Mouse (Mus musculus) myocyte (in vitro differentiated cells): ENCODE data around the gene Htr1d. TPM values are rescaled to one million over a fixed set of nuclear protein-coding genes. Genes with fewer than 3 reads are reported as not detected.

Experiments used
- H3K27me3 ChIP-seq: one replicate; pipeline ENCODE4 v1.6.1; 2011; ENCODE audit not compliant: control insufficient read depth, insufficient read depth, insufficient read length
- H3K36me3 ChIP-seq: one replicate; pipeline ENCODE4 v1.6.1; 2011; ENCODE audit not compliant: control insufficient read depth, insufficient read depth
- H3K4me2 ChIP-seq: one replicate; pipeline ENCODE4 v1.6.1; 2011; ENCODE audit warnings: low read depth, control low read depth
- H3K4me3 ChIP-seq: one replicate; pipeline ENCODE4 v1.5.1; 2011; ENCODE audit warnings: mild to moderate bottlenecking, control low read depth, moderate library complexity
- H3K79me2 ChIP-seq: one replicate; pipeline ENCODE4 v1.6.1; 2011; ENCODE audit not compliant: control insufficient read depth, insufficient read depth
- H3ac ChIP-seq: one replicate; pipeline ENCODE4 v1.6.1; 2011; ENCODE audit not compliant: control insufficient read depth, insufficient read length
- CEBPB ChIP-seq: IDR thresholded peaks from 2 replicates; pipeline ENCODE4 v1.6.1; 2011; ENCODE audit warnings: mild to moderate bottlenecking, moderate library complexity; ENCODE audit not compliant: poor library complexity, insufficient read depth, severe bottlenecking
- E2F4 ChIP-seq: IDR thresholded peaks from one replicate; pipeline ENCODE4 v1.6.1; 2011; ENCODE audit warnings: mild to moderate bottlenecking, control low read depth, moderate library complexity; ENCODE audit not compliant: insufficient read depth
- MAX ChIP-seq: IDR thresholded peaks from one replicate; pipeline ENCODE4 v1.6.1; 2011; ENCODE audit warnings: low read depth, mild to moderate bottlenecking, control low read depth
- MYOD1 ChIP-seq, 3 experiments: IDR thresholded peaks; one replicate each; pipeline ENCODE4 v1.6.1; 2011; ENCODE audit warnings: control low read depth in 2 of 3, low read depth in 2 of 3, mild to moderate bottlenecking in 2 of 3, moderate library complexity in 1 of 3; ENCODE audit not compliant: insufficient read length in 2 of 3, control insufficient read depth in 1 of 3
- MYOG ChIP-seq, 3 experiments: IDR thresholded peaks; one replicate each; pipeline ENCODE4 v1.6.1; 2011; ENCODE audit warnings: control low read depth in 2 of 3, low read depth in 2 of 3, mild to moderate bottlenecking in 2 of 3; ENCODE audit not compliant: insufficient read length in 2 of 3, control insufficient read depth in 1 of 3, insufficient read depth in 1 of 3
- POLR2A ChIP-seq: IDR thresholded peaks from one replicate; pipeline ENCODE4 v1.6.1; 2011; ENCODE audit warnings: low read depth, mild to moderate bottlenecking, control low read depth, moderate library complexity; ENCODE audit not compliant: insufficient read length
- POLR2AphosphoS2 ChIP-seq: IDR thresholded peaks from one replicate; pipeline ENCODE4 v1.6.1; 2011; ENCODE audit warnings: low read depth, control low read depth; ENCODE audit not compliant: insufficient read length
- REST ChIP-seq: IDR thresholded peaks from one replicate; pipeline ENCODE4 v1.6.1; 2011; ENCODE audit warnings: mild to moderate bottlenecking, control low read depth, moderate library complexity; ENCODE audit not compliant: insufficient read depth, insufficient read length
- SRF ChIP-seq: IDR thresholded peaks from one replicate; pipeline ENCODE4 v1.6.1; 2011; ENCODE audit warnings: low read depth; ENCODE audit not compliant: control insufficient read depth, insufficient read length
- TCF12 ChIP-seq: IDR thresholded peaks from one replicate; pipeline ENCODE4 v1.6.1; 2011; ENCODE audit warnings: mild to moderate bottlenecking, control low read depth; ENCODE audit not compliant: poor library complexity, insufficient read depth, severe bottlenecking
- TCF3 ChIP-seq: IDR thresholded peaks from one replicate; pipeline ENCODE4 v1.6.1; 2011; ENCODE audit warnings: low read depth, control low read depth; ENCODE audit not compliant: insufficient read length
- USF1 ChIP-seq: IDR thresholded peaks from one replicate; pipeline ENCODE4 v1.6.1; 2011; ENCODE audit warnings: low read depth, mild to moderate bottlenecking, control low read depth, moderate library complexity
- polyA plus RNA-seq: library from polyadenylated mRNA; unstranded; fragments of >200 nt; fragmentation: generic; extraction: Trizol; gene quantifications from one replicate; pipeline ENCODE4 v1.2.1, GENCODE M21; 2012; ENCODE audit warnings: missing spikeins

Gene Htr1d
- polyA plus RNA-seq: 0.11 TPM

GRCm38 (mm10) chr4:136423224-136423623, at the start of gene Htr1d:
Gene Htr1d, plus strand, starts transcription at chr4:136423524.
- TF ChIP-seq USF1: no peak
- Histone ChIP-seq H3K79me2 (no peaks in the 10 kb centered on the region), H3ac (no peak within 1 kb of the TSS), H3K4me2 (peak within 1 kb of the TSS; percentile 61), H3K4me3 (no peak within 1 kb of the TSS), H3K27me3 (peaks cover 19% of the 10 kb centered on the region), H3K36me3 (no peaks in the 10 kb centered on the region)

- H3ac ChIP-seq: no peak overlapping the region
- H3K4me3 ChIP-seq: no peak overlapping the region
- TF ChIP-seq CEBPB: no peak
- TF ChIP-seq MYOG (IDR thresholded peaks at IDR 0.05; ENCODE audit: control insufficient read depth in 1 of 3, insufficient read depth in 1 of 3, insufficient read length in 2 of 3, low read depth in 2 of 3): no peak
- TF ChIP-seq E2F4: no peak
- TF ChIP-seq POLR2A: no peak
- TF ChIP-seq TCF3: no peak
- no peak for TF ChIP-seq POLR2AphosphoS2
- no peak for TF ChIP-seq REST
- TF ChIP-seq MYOD1 (IDR thresholded peaks at IDR 0.05; ENCODE audit: control insufficient read depth in 1 of 3, insufficient read length in 2 of 3, low read depth in 2 of 3): no peak
- no peak for TF ChIP-seq USF1
- TF ChIP-seq MAX: no peak
- no peak for TF ChIP-seq TCF12
- no peak for TF ChIP-seq SRF
- H3K36me3 ChIP-seq: no peaks in the 10 kb centered on the region
- no peaks in the 10 kb centered on the region for H3K79me2 ChIP-seq
- H3K4me2 ChIP-seq: no peak overlapping the region
- peaks cover 6% of the 10 kb centered on the region for H3K27me3 ChIP-seq
Measured at GRCm38 (mm10) chr4:136377001-136377400, 46.3 kb upstream of the Htr1d start.

DNA sequence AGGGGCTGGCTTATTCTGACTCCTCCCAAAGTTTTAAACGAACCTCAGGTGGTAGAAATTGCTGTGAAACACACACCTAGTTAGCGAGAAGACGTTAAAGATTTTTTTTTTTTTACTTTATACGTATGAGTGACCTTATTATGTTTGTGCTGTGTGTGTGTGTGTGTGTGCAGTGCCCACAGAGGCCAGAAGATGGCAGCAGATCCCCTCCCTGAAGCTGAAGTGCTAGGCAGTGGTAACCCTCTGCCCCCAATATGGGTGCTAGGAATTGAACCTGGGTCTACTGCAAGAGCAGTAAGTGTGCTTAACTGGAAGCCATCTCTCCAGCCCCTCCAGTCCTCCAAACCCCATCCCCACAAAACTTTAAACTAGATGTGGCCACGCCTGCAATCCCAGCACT, 40.3 kb upstream of the Htr1d start:
- H3K27me3 ChIP-seq: no peaks in the 10 kb centered on the region
- H3K79me2 ChIP-seq: no peaks in the 10 kb centered on the region
- TF ChIP-seq MYOG (IDR thresholded peaks at IDR 0.05; ENCODE audit: control insufficient read depth in 1 of 3, insufficient read depth in 1 of 3, insufficient read length in 2 of 3, low read depth in 2 of 3): no peak
- TF ChIP-seq USF1: no peak
- no peak for TF ChIP-seq TCF12
- no peak for TF ChIP-seq POLR2AphosphoS2
- no peak for TF ChIP-seq E2F4
- no peak for TF ChIP-seq TCF3
- no peak for TF ChIP-seq MAX
- no peak for TF ChIP-seq CEBPB
- H3K4me2 ChIP-seq: no peak overlapping the region
- no peak overlapping the region for H3K4me3 ChIP-seq
- no peak overlapping the region for H3ac ChIP-seq
- H3K36me3 ChIP-seq: no peaks in the 10 kb centered on the region

DNA sequence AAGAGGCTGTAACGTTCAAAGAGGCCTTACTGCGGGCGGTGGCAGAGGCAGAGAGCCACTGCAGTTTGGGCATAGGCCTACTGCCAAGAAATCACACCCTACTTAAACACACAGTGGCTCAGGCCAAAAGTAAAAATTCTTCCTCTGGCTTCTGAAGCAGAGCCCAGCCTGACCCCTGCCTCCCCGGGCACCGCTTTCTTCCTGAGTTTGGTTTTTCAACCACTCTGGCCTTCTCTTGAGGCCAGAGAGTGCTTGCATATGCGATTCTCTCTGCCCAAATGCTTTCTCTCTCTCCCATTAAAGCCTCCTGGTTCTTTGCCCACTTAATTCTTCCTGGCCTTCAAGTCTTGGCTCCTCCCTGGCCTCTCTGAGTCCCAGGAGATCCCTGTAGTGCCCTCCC, 39.5 kb upstream of the Htr1d start:
- Histone ChIP-seq H3K79me2 (no peaks in the 10 kb centered on the region), H3K4me2 (no peak overlapping the region), H3ac (no peak overlapping the region), H3K4me3 (no peak overlapping the region), H3K36me3 (no peaks in the 10 kb centered on the region), H3K27me3 (no peaks in the 10 kb centered on the region)
- TF ChIP-seq E2F4 (no peak), REST (no peak), POLR2AphosphoS2 (no peak), MAX (no peak), POLR2A (no peak), TCF3 (no peak)

- TF ChIP-seq TCF3 (no peak), POLR2A (no peak), E2F4 (no peak)
- Histone ChIP-seq H3ac (no peak overlapping the region), H3K4me2 (no peak overlapping the region), H3K36me3 (no peaks in the 10 kb centered on the region), H3K27me3 (peaks cover 6% of the 10 kb centered on the region), H3K4me3 (no peak overlapping the region), H3K79me2 (no peaks in the 10 kb centered on the region)
Measured at GRCm38 (mm10) chr4:136387261-136387660, 36.1 kb upstream of the Htr1d start.

- TF ChIP-seq SRF: no peak
- no peak for TF ChIP-seq MYOG (IDR thresholded peaks at IDR 0.05; ENCODE audit: control insufficient read depth in 1 of 3, insufficient read depth in 1 of 3, insufficient read length in 2 of 3, low read depth in 2 of 3)
- TF ChIP-seq CEBPB: no peak
- no peak for TF ChIP-seq MAX
- TF ChIP-seq POLR2AphosphoS2: no peak
- TF ChIP-seq MYOD1 (IDR thresholded peaks at IDR 0.05; ENCODE audit: control insufficient read depth in 1 of 3, insufficient read length in 2 of 3, low read depth in 2 of 3): no peak
- no peak for TF ChIP-seq USF1
- no peak for TF ChIP-seq TCF12
- no peak for TF ChIP-seq TCF3
- no peak for TF ChIP-seq POLR2A
- TF ChIP-seq REST: no peak
- no peak overlapping the region for H3K4me2 ChIP-seq
- H3K4me3 ChIP-seq: no peak overlapping the region
- H3K27me3 ChIP-seq: no peaks in the 10 kb centered on the region
- no peak overlapping the region for H3ac ChIP-seq
- H3K36me3 ChIP-seq: no peaks in the 10 kb centered on the region
- no peaks in the 10 kb centered on the region for H3K79me2 ChIP-seq
Measured at GRCm38 (mm10) chr4:136401806-136402205, 21.5 kb upstream of the Htr1d start.
